Mouse (Mus musculus) forebrain, embryonic 14.5 days (tissue): ENCODE measurements at regions not wholly inside any gene's neighbourhood (a gene's known extent, or its start where the extent isn't known, plus 50 kb on each side); places are given as distances from the start of the nearest gene placed in this dataset.
"Not testable (repeated sequence)": the region's sequence is repeated elsewhere in the genome, so short reads cannot be mapped to it uniquely, and the experiment has no call there.

ENCODE experiments used
- ATAC-seq: fragments of 200-750 bp; cut with Nextera tagmentation; 2 replicates; pipeline ENCODE4 v1.8.0; 2017; ENCODE audit warnings: mild to moderate bottlenecking, moderate library complexity
- DNase-seq: peaks from one replicate; pipeline ENCODE4 v3.0.0-alpha.2; 2015; ENCODE audit warnings: low spot score
- H3K27ac ChIP-seq: fragments of 300-500 bp; sonication (generic); 2 replicates; pipeline ENCODE4 v1.5.1; 2014; ENCODE audit warnings: low read depth, mild to moderate bottlenecking, control low read depth, low read length, moderate library complexity
- H3K27me3 ChIP-seq: fragments of 300-500 bp; sonication (generic); replicated peaks from 2 replicates; pipeline ENCODE4 v1.6.1; 2014; ENCODE audit warnings: low read length, control low read depth, mixed read lengths; ENCODE audit not compliant: control insufficient read depth, insufficient read depth
- H3K36me3 ChIP-seq: fragments of 300-500 bp; sonication (generic); 2 replicates; pipeline ENCODE4 v1.6.1; 2014; ENCODE audit warnings: low read length, control low read depth; ENCODE audit not compliant: control insufficient read depth, insufficient read depth
- H3K4me1 ChIP-seq: fragments of 300-500 bp; sonication (generic); 2 replicates; pipeline ENCODE4 v1.6.1; 2014; ENCODE audit warnings: antibody characterized with exemption, low read length, control low read depth; ENCODE audit not compliant: control insufficient read depth, insufficient read depth
- H3K4me2 ChIP-seq: fragments of 300-500 bp; sonication (generic); 2 replicates; pipeline ENCODE4 v1.6.1; 2014; ENCODE audit warnings: mild to moderate bottlenecking, control low read depth, low read length
- H3K4me3 ChIP-seq: fragments of 300-500 bp; sonication (generic); 2 replicates; pipeline ENCODE4 v1.5.1; 2014; ENCODE audit warnings: low read depth, low read length, control low read depth
- H3K9ac ChIP-seq: fragments of 300-500 bp; sonication (generic); 2 replicates; pipeline ENCODE4 v1.6.1; 2014; ENCODE audit warnings: mild to moderate bottlenecking, low read length, control low read depth, moderate library complexity
- H3K9me3 ChIP-seq: fragments of 300-500 bp; sonication (generic); replicated peaks from 2 replicates; pipeline ENCODE4 v1.6.1; 2016; ENCODE audit warnings: low read length, control low read depth, mixed read lengths; ENCODE audit not compliant: control insufficient read depth
- WGBS: fragments of 180-500 bp; shearing (Covaris S2); extraction: QIAGEN DNeasy Blood & Tissue Kit; methylation state at CpG from one replicate; pipeline ENCODE4 v1.1.7; 2014; 5-methylcytosine and 5-hydroxymethylcytosine counted together

GRCm38 (mm10) chr10:14977268-14978000 is 259.4 kb upstream of the Gje1 start:
- no peaks in the 10 kb centered on the region for H3K36me3 ChIP-seq
- H3K4me1 ChIP-seq: no peaks in the 10 kb centered on the region
- no peak overlapping the region for H3K27ac ChIP-seq
- 49% methylated on average over 2 of the region's 2 CpGs for WGBS
- H3K4me3 ChIP-seq: no peak overlapping the region
- DNase-seq (no peak), ATAC-seq (no peak)
- no peaks in the 10 kb centered on the region for H3K9me3 ChIP-seq
- H3K4me2 ChIP-seq: no peak overlapping the region
- no peak overlapping the region for H3K9ac ChIP-seq
- H3K27me3 ChIP-seq: no peaks in the 10 kb centered on the region

- H3K36me3 ChIP-seq: no peaks in the 10 kb centered on the region
- no peak overlapping the region for H3K27ac ChIP-seq
- H3K9ac ChIP-seq: no peak overlapping the region
- ATAC-seq (no peak), DNase-seq (no peak)
- H3K4me3 ChIP-seq: no peak overlapping the region
- no peaks in the 10 kb centered on the region for H3K4me1 ChIP-seq
- H3K4me2 ChIP-seq: no peak overlapping the region
- no peaks in the 10 kb centered on the region for H3K9me3 ChIP-seq
- no peaks in the 10 kb centered on the region for H3K27me3 ChIP-seq
These were observed 251.7 kb upstream of the Gje1 start for GRCm38 (mm10) chr10:14969726-14970125.

DNA sequence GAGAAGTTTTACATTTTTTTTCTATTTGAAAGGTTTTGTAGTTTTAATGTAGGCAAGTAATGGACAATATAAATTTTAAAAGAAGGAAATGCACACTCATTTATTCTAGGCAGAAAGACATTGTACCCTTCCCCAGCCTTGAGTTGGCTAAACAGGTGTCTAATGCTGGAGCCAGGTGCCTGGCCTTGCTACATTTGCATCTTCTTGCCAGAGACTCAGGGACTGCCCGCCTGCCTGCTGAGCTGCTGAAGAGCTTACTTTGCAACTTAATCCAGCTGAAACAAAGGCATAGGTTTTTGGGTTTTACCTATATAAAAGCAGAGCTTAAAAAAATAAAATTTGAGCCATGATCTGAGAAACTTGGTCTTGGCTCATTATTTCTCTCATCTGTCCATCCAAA is 249.6 kb upstream of the Gje1 start:
- DNase-seq (no peak), ATAC-seq (no peak)
- Histone ChIP-seq H3K4me1 (no peaks in the 10 kb centered on the region), H3K4me3 (no peak overlapping the region), H3K9me3 (no peaks in the 10 kb centered on the region), H3K4me2 (no peak overlapping the region), H3K36me3 (no peaks in the 10 kb centered on the region), H3K27me3 (no peaks in the 10 kb centered on the region), H3K27ac (no peak overlapping the region), H3K9ac (no peak overlapping the region)
- 42% methylated on average over 1 of the region's 1 CpGs for WGBS

DNA sequence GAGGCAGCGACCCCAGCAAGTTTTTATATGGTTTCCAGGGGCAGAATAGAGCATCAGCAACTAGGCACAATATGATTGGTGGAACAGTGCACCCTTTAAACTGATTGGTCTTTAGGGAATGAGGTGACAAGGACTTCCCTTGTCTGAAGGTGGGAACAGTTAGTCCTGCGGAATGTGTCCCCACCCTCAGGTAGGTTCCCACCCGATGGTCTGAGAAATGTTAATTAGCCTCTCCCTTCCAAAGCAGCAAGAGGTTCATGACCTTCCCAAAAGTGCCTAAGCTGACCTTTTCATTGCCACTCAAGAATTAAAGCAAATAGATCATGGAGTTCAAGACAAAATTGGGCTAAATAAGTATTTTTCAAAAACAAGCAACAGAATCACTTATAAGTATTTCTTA is 248.8 kb upstream of the Gje1 start:
- not testable (repeated sequence) for H3K36me3 ChIP-seq, H3K27me3 ChIP-seq, H3K27ac ChIP-seq, DNase-seq, H3K4me3 ChIP-seq, H3K9me3 ChIP-seq, H3K9ac ChIP-seq, H3K4me1 ChIP-seq, H3K4me2 ChIP-seq, ATAC-seq
- 77% methylated on average over 3 of the region's 3 CpGs for WGBS

- no peak overlapping the region for H3K4me2 ChIP-seq
- no peak overlapping the region for H3K9ac ChIP-seq
- peak; percentile 80 for DNase-seq
- H3K4me3 ChIP-seq: no peak overlapping the region
- no peaks in the 10 kb centered on the region for H3K4me1 ChIP-seq
- H3K27ac ChIP-seq: no peak overlapping the region
- H3K9me3 ChIP-seq: no peaks in the 10 kb centered on the region
- ATAC-seq: peak; percentile 86
- WGBS: 8% methylated on average over 1 of the region's 1 CpGs
- no peaks in the 10 kb centered on the region for H3K27me3 ChIP-seq
- no peaks in the 10 kb centered on the region for H3K36me3 ChIP-seq
These were observed 235.0 kb upstream of the Gje1 start for GRCm38 (mm10) chr10:14952899-14953478.

GRCm38 (mm10) chr10:14941875-14942274 is 223.9 kb upstream of the Gje1 start:
- Histone ChIP-seq H3K4me1 (no peaks in the 10 kb centered on the region), H3K27ac (no peak overlapping the region), H3K9me3 (no peaks in the 10 kb centered on the region), H3K4me2 (no peak overlapping the region), H3K9ac (no peak overlapping the region), H3K36me3 (no peaks in the 10 kb centered on the region), H3K27me3 (no peaks in the 10 kb centered on the region), H3K4me3 (no peak overlapping the region)
- DNase-seq (no peak), ATAC-seq (no peak)
- WGBS: 85% methylated on average over 2 of the region's 2 CpGs
